Mouse (Mus musculus): ENCODE results near the gene Adssl1. TPM values are rescaled to one million over a fixed set of nuclear protein-coding genes. Genes with fewer than 3 reads are reported as not detected.

Gene Adssl1
- polyA plus RNA-seq, 1 experiment = 202 TPM

DNA sequence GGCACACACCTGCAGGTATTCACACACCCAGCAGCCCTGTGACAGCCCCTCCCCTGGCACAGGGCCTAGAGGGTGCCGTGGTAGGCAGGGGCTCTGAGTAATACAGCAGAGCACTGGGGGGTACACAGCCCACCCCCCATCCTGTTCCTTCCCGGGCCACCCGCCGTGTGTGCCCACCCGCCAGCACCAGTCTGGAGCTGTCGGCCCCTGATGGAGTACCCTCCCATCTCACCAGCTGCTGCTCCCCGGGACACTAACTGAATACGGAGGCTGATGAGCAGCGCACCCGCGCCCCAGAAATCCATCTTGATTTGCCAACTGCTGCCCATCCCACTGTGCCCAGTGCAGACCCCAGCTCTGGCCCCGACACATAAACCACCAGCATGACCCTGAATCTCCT, 43.9 kb downstream of the Adssl1 start:
- H3K27me3 ChIP-seq (ENCODE audit: control insufficient read depth, insufficient read depth, insufficient read length) = no peaks in the 10 kb centered on the region
- no peak for TF ChIP-seq TCF3 (IDR thresholded peaks at IDR 0.05; ENCODE audit: insufficient read length, low read depth)
- no peak for TF ChIP-seq E2F4 (IDR thresholded peaks at IDR 0.05; ENCODE audit: insufficient read depth)
- no peak for TF ChIP-seq CEBPB (IDR thresholded peaks at IDR 0.05; ENCODE audit: insufficient read depth, poor library complexity, severe bottlenecking)
- TF ChIP-seq POLR2A (IDR thresholded peaks at IDR 0.05; ENCODE audit: insufficient read length, low read depth) = no peak
- no peak for TF ChIP-seq POLR2AphosphoS2 (IDR thresholded peaks at IDR 0.05; ENCODE audit: insufficient read length, low read depth)
- no peak for TF ChIP-seq MAX (IDR thresholded peaks at IDR 0.05; ENCODE audit: low read depth)
- no peak for TF ChIP-seq MYOD1 (IDR thresholded peaks at IDR 0.05; ENCODE audit: control insufficient read depth in 1 of 3, insufficient read length in 2 of 3, low read depth in 2 of 3)
- TF ChIP-seq REST (IDR thresholded peaks at IDR 0.05; ENCODE audit: insufficient read depth, insufficient read length) = no peak
- TF ChIP-seq TCF12 (IDR thresholded peaks at IDR 0.05; ENCODE audit: insufficient read depth, poor library complexity, severe bottlenecking) = no peak
- TF ChIP-seq USF1 (IDR thresholded peaks at IDR 0.05; ENCODE audit: low read depth) = no peak
- H3K79me2 ChIP-seq (ENCODE audit: control insufficient read depth, insufficient read depth) = peaks cover 31% of the 10 kb centered on the region
- H3ac ChIP-seq (ENCODE audit: control insufficient read depth, insufficient read length) = no peak overlapping the region
- H3K4me2 ChIP-seq (ENCODE audit: low read depth) = no peak overlapping the region
- peaks cover 23% of the 10 kb centered on the region for H3K36me3 ChIP-seq (ENCODE audit: control insufficient read depth, insufficient read depth)
- no peak overlapping the region for H3K4me3 ChIP-seq

DNA sequence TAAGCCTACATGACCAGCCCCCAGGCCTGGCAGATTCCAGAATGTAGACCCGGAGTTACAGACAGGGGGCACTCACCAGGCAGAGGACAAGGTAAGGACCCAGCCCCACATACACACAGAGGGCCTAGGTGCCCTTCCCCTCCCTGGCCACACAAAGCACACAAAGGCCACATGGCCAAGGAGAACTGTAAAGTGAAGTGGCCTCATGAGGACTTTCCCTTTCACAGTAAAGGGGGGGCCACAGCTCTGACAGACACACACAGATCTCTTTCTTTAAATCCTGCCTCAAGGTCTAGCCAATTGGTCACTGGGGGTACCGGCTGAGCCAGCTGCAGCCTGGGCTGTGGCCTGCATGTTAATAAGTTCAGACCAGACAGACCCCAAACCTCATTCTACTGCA, 44.3 kb downstream of the Adssl1 start:
- Histone ChIP-seq H3K27me3 (ENCODE audit: control insufficient read depth, insufficient read depth, insufficient read length) (no peaks in the 10 kb centered on the region), H3ac (ENCODE audit: control insufficient read depth, insufficient read length) (no peak overlapping the region), H3K79me2 (ENCODE audit: control insufficient read depth, insufficient read depth) (peaks cover 35% of the 10 kb centered on the region), H3K4me3 (no peak overlapping the region), H3K4me2 (ENCODE audit: low read depth) (no peak overlapping the region), H3K36me3 (ENCODE audit: control insufficient read depth, insufficient read depth) (peaks cover 22% of the 10 kb centered on the region)
- TF ChIP-seq POLR2AphosphoS2 (IDR thresholded peaks at IDR 0.05; ENCODE audit: insufficient read length, low read depth) = no peak
- TF ChIP-seq MYOD1 (IDR thresholded peaks at IDR 0.05; ENCODE audit: control insufficient read depth in 1 of 3, insufficient read length in 2 of 3, low read depth in 2 of 3) = no peak
- TF ChIP-seq CEBPB (IDR thresholded peaks at IDR 0.05; ENCODE audit: insufficient read depth, poor library complexity, severe bottlenecking) = no peak
- no peak for TF ChIP-seq POLR2A (IDR thresholded peaks at IDR 0.05; ENCODE audit: insufficient read length, low read depth)
- TF ChIP-seq SRF (IDR thresholded peaks at IDR 0.05; ENCODE audit: control insufficient read depth, insufficient read length, low read depth) = no peak
- TF ChIP-seq TCF3 (IDR thresholded peaks at IDR 0.05; ENCODE audit: insufficient read length, low read depth) = no peak
- TF ChIP-seq REST (IDR thresholded peaks at IDR 0.05; ENCODE audit: insufficient read depth, insufficient read length) = no peak
- TF ChIP-seq E2F4 (IDR thresholded peaks at IDR 0.05; ENCODE audit: insufficient read depth) = no peak
- TF ChIP-seq USF1 (IDR thresholded peaks at IDR 0.05; ENCODE audit: low read depth) = no peak
- TF ChIP-seq MAX (IDR thresholded peaks at IDR 0.05; ENCODE audit: low read depth) = no peak
- TF ChIP-seq MYOG (IDR thresholded peaks at IDR 0.05; ENCODE audit: control insufficient read depth in 1 of 3, insufficient read depth in 1 of 3, insufficient read length in 2 of 3, low read depth in 2 of 3) = no peak
- TF ChIP-seq TCF12 (IDR thresholded peaks at IDR 0.05; ENCODE audit: insufficient read depth, poor library complexity, severe bottlenecking) = no peak

DNA sequence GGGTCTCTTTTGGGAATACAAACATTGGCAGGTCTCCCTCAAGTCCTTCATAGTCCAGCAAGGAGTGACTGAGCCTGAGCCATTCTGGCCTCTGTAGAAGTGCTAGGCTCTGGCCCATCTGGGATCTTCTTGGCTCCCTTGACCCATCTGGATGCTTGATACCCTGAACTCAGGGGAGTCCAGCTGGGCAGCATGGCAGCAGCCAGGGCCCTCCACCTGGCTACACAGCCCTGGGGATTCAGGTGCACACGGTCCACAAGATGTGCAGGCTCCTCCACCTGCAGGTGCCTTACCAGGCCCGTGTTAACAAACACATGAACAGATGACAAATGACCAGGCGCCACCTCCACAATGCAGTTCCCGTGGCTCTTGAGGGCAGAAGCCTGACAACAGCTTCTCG, 44.8 kb downstream of the Adssl1 start:
- H3K79me2 ChIP-seq (ENCODE audit: control insufficient read depth, insufficient read depth) = peaks cover 40% of the 10 kb centered on the region
- H3K27me3 ChIP-seq (ENCODE audit: control insufficient read depth, insufficient read depth, insufficient read length) = no peaks in the 10 kb centered on the region
- no peak overlapping the region for H3K4me3 ChIP-seq
- H3K4me2 ChIP-seq (ENCODE audit: low read depth) = no peak overlapping the region
- H3ac ChIP-seq (ENCODE audit: control insufficient read depth, insufficient read length) = no peak overlapping the region
- H3K36me3 ChIP-seq (ENCODE audit: control insufficient read depth, insufficient read depth) = peaks cover 22% of the 10 kb centered on the region
- TF ChIP-seq MAX (IDR thresholded peaks at IDR 0.05; ENCODE audit: low read depth) = no peak
- no peak for TF ChIP-seq REST (IDR thresholded peaks at IDR 0.05; ENCODE audit: insufficient read depth, insufficient read length)
- no peak for TF ChIP-seq USF1 (IDR thresholded peaks at IDR 0.05; ENCODE audit: low read depth)
- no peak for TF ChIP-seq TCF3 (IDR thresholded peaks at IDR 0.05; ENCODE audit: insufficient read length, low read depth)
- TF ChIP-seq CEBPB (IDR thresholded peaks at IDR 0.05; ENCODE audit: insufficient read depth, poor library complexity, severe bottlenecking) = no peak
- no peak for TF ChIP-seq POLR2AphosphoS2 (IDR thresholded peaks at IDR 0.05; ENCODE audit: insufficient read length, low read depth)
- TF ChIP-seq TCF12 (IDR thresholded peaks at IDR 0.05; ENCODE audit: insufficient read depth, poor library complexity, severe bottlenecking) = no peak
- TF ChIP-seq MYOD1 (IDR thresholded peaks at IDR 0.05; ENCODE audit: control insufficient read depth in 1 of 3, insufficient read length in 2 of 3, low read depth in 2 of 3) = no peak
- TF ChIP-seq MYOG (IDR thresholded peaks at IDR 0.05; ENCODE audit: control insufficient read depth in 1 of 3, insufficient read depth in 1 of 3, insufficient read length in 2 of 3, low read depth in 2 of 3) = no peak
- TF ChIP-seq POLR2A (IDR thresholded peaks at IDR 0.05; ENCODE audit: insufficient read length, low read depth) = no peak
- TF ChIP-seq E2F4 (IDR thresholded peaks at IDR 0.05; ENCODE audit: insufficient read depth) = no peak
- TF ChIP-seq SRF (IDR thresholded peaks at IDR 0.05; ENCODE audit: control insufficient read depth, insufficient read length, low read depth) = no peak

DNA sequence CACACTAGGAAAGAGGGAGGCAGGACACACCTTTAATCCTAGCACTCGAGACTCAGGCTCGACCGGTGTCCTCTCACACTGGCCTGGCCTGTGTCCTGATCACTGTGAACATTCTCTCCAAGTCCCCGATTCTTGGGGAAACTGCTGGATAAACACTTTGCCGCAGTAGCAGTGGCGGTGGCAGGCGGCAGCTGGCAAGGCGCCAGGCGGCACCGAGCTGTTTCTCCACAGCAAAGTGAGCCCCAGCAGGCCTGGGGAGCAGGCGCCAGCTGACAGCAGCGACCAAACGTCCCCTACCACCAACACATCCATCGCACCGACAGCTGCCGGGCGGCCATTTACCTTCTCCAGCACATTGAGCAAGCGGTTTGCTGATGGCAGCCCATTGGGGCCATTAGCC, 45.6 kb downstream of the Adssl1 start:
- H3K36me3 ChIP-seq (ENCODE audit: control insufficient read depth, insufficient read depth) = peaks cover 15% of the 10 kb centered on the region
- H3K79me2 ChIP-seq (ENCODE audit: control insufficient read depth, insufficient read depth) = peaks cover 48% of the 10 kb centered on the region
- H3K4me2 ChIP-seq (ENCODE audit: low read depth) = no peak overlapping the region
- H3K27me3 ChIP-seq (ENCODE audit: control insufficient read depth, insufficient read depth, insufficient read length) = no peaks in the 10 kb centered on the region
- TF ChIP-seq POLR2A (IDR thresholded peaks at IDR 0.05; ENCODE audit: insufficient read length, low read depth) = no peak
- no peak for TF ChIP-seq POLR2AphosphoS2 (IDR thresholded peaks at IDR 0.05; ENCODE audit: insufficient read length, low read depth)
- no peak for TF ChIP-seq MAX (IDR thresholded peaks at IDR 0.05; ENCODE audit: low read depth)
- no peak for TF ChIP-seq E2F4 (IDR thresholded peaks at IDR 0.05; ENCODE audit: insufficient read depth)
- TF ChIP-seq SRF (IDR thresholded peaks at IDR 0.05; ENCODE audit: control insufficient read depth, insufficient read length, low read depth) = no peak
- TF ChIP-seq TCF12 (IDR thresholded peaks at IDR 0.05; ENCODE audit: insufficient read depth, poor library complexity, severe bottlenecking) = no peak
- no peak for TF ChIP-seq REST (IDR thresholded peaks at IDR 0.05; ENCODE audit: insufficient read depth, insufficient read length)
- no peak overlapping the region for H3K4me3 ChIP-seq
- no peak overlapping the region for H3ac ChIP-seq (ENCODE audit: control insufficient read depth, insufficient read length)

All from myocyte (in vitro differentiated cells).